Mouse (Mus musculus) embryonic fibroblast, embryonic 13.5 days (primary cell): Measurements from ENCODE around the gene 4932438H23Rik.

Source experiments
- CTCF ChIP-seq: IDR thresholded peaks from 2 replicates; pipeline ENCODE4 v1.5.1; 2011; ENCODE audit warnings: mild to moderate bottlenecking, control low read depth, low read length, moderate library complexity, borderline replicate concordance; ENCODE audit not compliant: insufficient read depth
- POLR2A ChIP-seq: IDR thresholded peaks from 2 replicates; pipeline ENCODE4 v1.6.1; 2011; ENCODE audit warnings: low read depth, mild to moderate bottlenecking, control low read depth, low read length, moderate library complexity

- TF ChIP-seq POLR2A (no peak), CTCF (no peak)
Observed at GRCm38 (mm10) chr16:91110999-91111535, 16.1 kb upstream of the 4932438H23Rik start.
